Comparison of ENCODE assay signal across 8 mouse cellular contexts in the genomic region with DNA sequence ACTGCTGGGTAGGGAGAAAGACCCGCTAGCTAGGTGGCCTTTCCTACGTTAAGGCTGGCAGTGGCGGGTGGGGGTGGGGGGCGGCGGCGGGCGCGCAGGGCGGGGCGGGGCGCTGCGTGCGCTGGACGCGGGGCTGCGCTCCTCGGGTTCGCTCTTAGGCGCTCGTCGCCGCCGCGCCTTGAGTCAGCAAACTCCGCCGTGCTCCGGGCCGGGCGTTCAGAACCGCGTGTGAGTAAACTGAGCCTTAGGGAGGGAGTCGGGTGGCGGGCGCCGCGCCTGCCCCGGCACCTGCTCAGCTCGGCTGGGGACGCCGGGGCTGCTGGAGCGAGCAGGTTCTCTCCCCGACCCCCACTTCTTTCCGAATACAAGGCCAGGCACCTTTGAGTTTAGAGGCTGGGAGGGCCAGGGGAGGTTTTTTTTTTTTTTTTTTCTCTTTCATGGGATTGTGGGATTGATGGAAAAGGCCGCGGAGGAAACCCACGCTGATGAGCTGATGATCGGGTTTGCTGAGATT. TPM values are rescaled to one million over a fixed set of nuclear protein-coding genes. Genes with fewer than 3 reads are reported as not detected.
DNase-seq lines count a peak whose midpoint lies in the region; ATAC-seq and TF ChIP-seq lines count a peak whose summit lies in the region.

Gene Snx10, plus strand, starts transcription at position 95 of the 514 bp plus-strand sequence.

- no peak for TF ChIP-seq CTCF in heart, adult 2 months (IDR thresholded peaks at IDR 0.05)

- peak; percentile 59 for DNase-seq in 416B (ENCODE audit: low read depth)
- no peak for DNase-seq in adrenal gland, adult 8-10 months
- DNase-seq in heart, adult 2 months: peak; percentile 73 to 74
- peak; percentile 64 for DNase-seq in neural tube, embryonic 10.5 days (ENCODE audit: extremely low spot score, low spot score)
- peak; percentile 15 to 20 for DNase-seq in thymus, adult 18-20 months

- no peak for TF ChIP-seq EP300 in heart, adult 2 months (IDR thresholded peaks at IDR 0.05; ENCODE audit: insufficient read depth, low read depth, low read length)

- H3K27me3 ChIP-seq in embryonic facial prominence, embryonic 13.5 days: no peaks in the 10 kb centered on the region
- H3K27me3 ChIP-seq in heart, adult 2 months (ENCODE audit: control insufficient read depth, insufficient read depth, low read length): no peaks in the 10 kb centered on the region
- H3K27me3 ChIP-seq in kidney, embryonic 16.5 days (ENCODE audit: insufficient read depth, low read length): no peaks in the 10 kb centered on the region
- H3K27me3 ChIP-seq in liver, embryonic 12.5 days (replicated peaks): peaks cover 29% of the 10 kb centered on the region

- intact Hi-C loops in heart, adult 2 months (cut with DNase I): no loop called here

- H3K9me3 ChIP-seq in embryonic facial prominence, embryonic 13.5 days: no peaks in the 10 kb centered on the region
- H3K9me3 ChIP-seq in kidney, embryonic 16.5 days (ENCODE audit: low read length): no peaks in the 10 kb centered on the region
- H3K9me3 ChIP-seq in liver, embryonic 12.5 days (replicated peaks): no peaks in the 10 kb centered on the region

- peak within 1 kb of the TSS; percentile 66 for H3K4me3 ChIP-seq in embryonic facial prominence, embryonic 13.5 days
- H3K4me3 ChIP-seq in heart, adult 2 months: peak within 1 kb of the TSS; percentile 78
- peak within 1 kb of the TSS; percentile 75 for H3K4me3 ChIP-seq in kidney, embryonic 16.5 days (ENCODE audit: low read length)
- peak within 1 kb of the TSS; percentile 58 for H3K4me3 ChIP-seq in liver, embryonic 12.5 days

- peak within 1 kb of the TSS; percentile 84 for H3K4me2 ChIP-seq in embryonic facial prominence, embryonic 13.5 days
- H3K4me2 ChIP-seq in kidney, embryonic 16.5 days (replicated peaks; ENCODE audit: low read depth, low read length): peak within 1 kb of the TSS; percentile 96
- H3K4me2 ChIP-seq in liver, embryonic 12.5 days: peak within 1 kb of the TSS; percentile 72

- H3K4me1 ChIP-seq in embryonic facial prominence, embryonic 13.5 days: peaks cover 7% of the 10 kb centered on the region
- H3K4me1 ChIP-seq in heart, adult 2 months (ENCODE audit: control insufficient read depth, insufficient read depth, low read length): peaks cover 3% of the 10 kb centered on the region
- peaks cover 10% of the 10 kb centered on the region for H3K4me1 ChIP-seq in kidney, embryonic 16.5 days (ENCODE audit: insufficient read depth, low read length)
- H3K4me1 ChIP-seq in liver, embryonic 12.5 days: peaks cover 14% of the 10 kb centered on the region; the same call in 1 of the 2 replicates

- WGBS in embryonic facial prominence, embryonic 13.5 days: under 1% methylated on average over 47 of the region's 47 CpGs
- 1% methylated on average over 47 of the region's 47 CpGs for WGBS in heart, adult 2 months
- under 1% methylated on average over 31 of the region's 47 CpGs for WGBS in kidney, embryonic 16.5 days
- WGBS in liver, embryonic 12.5 days (ENCODE audit: insufficient replicate concordance): under 1% methylated on average over 47 of the region's 47 CpGs

- no peaks in the 10 kb centered on the region for H3K36me3 ChIP-seq in embryonic facial prominence, embryonic 13.5 days
- H3K36me3 ChIP-seq in heart, adult 2 months (ENCODE audit: control insufficient read depth, insufficient read depth, low read length): no peaks in the 10 kb centered on the region
- no peaks in the 10 kb centered on the region for H3K36me3 ChIP-seq in kidney, embryonic 16.5 days (ENCODE audit: insufficient read depth, low read length)
- no peaks in the 10 kb centered on the region for H3K36me3 ChIP-seq in liver, embryonic 12.5 days

- ATAC-seq in embryonic facial prominence, embryonic 13.5 days (ENCODE audit: insufficient number of reproducible peaks, insufficient read depth, low FRiP score, low TSS enrichment, low read depth): no peak
- peak; percentile 67; the same call in 1 of the 2 replicates for ATAC-seq in kidney, embryonic 16.5 days (ENCODE audit: low FRiP score, low TSS enrichment)
- ATAC-seq in liver, embryonic 12.5 days: no peak

- no peaks in the 10 kb centered on the region for H3K79me2 ChIP-seq in heart, adult 2 months (replicated peaks; ENCODE audit: control insufficient read depth, insufficient read depth, low read length)

- peak within 1 kb of the TSS; percentile 7; the same call in 1 of the 2 replicates for H3K27ac ChIP-seq in embryonic facial prominence, embryonic 13.5 days
- H3K27ac ChIP-seq in heart, adult 2 months: peak within 1 kb of the TSS; percentile 77
- 0 out of 2 replicates have a peak within 1 kb of the TSS, but pooled peaks have one; percentile 34 for H3K27ac ChIP-seq in kidney, embryonic 16.5 days (ENCODE audit: low read length)
- H3K27ac ChIP-seq in liver, embryonic 12.5 days: no peak within 1 kb of the TSS

- TF ChIP-seq POLR2A in heart, adult 2 months (IDR thresholded peaks at IDR 0.05; ENCODE audit: insufficient read depth, low read depth, low read length): no peak

- peak within 1 kb of the TSS; percentile 79 for H3K9ac ChIP-seq in embryonic facial prominence, embryonic 13.5 days
- H3K9ac ChIP-seq in heart, adult 2 months (ENCODE audit: low read depth, low read length): peak within 1 kb of the TSS; percentile 92
- H3K9ac ChIP-seq in kidney, embryonic 16.5 days (replicated peaks; ENCODE audit: low read length): peak within 1 kb of the TSS; percentile 79
- H3K9ac ChIP-seq in liver, embryonic 12.5 days: peak within 1 kb of the TSS; percentile 55

RNA-seq across cellular contexts. Expression of gene Snx10, which starts in this region (rescaled TPM):
- total RNA-seq in adrenal gland, adult 8-10 months (2022): 10 to 100 TPM; 16.9 to 27.5 (median 24.6) TPM
- polyA plus RNA-seq in embryonic facial prominence, embryonic 13.5 days (2015; fragmentation: Nextera tagmentation; extraction: Ambion mirVana): 13.0 and 14.2 TPM in 2 replicates
- total RNA-seq in heart, adult 2 months (2021): 10 to 100 TPM; 10.8 to 11.4 TPM
- polyA plus RNA-seq in heart, adult 2 months (2012; rRNA removed): 3.9 and 6.5 TPM in 2 replicates
- 16.1 and 16.7 TPM in 2 replicates for polyA plus RNA-seq in kidney, embryonic 16.5 days (2015; fragmentation: Nextera tagmentation; extraction: Ambion mirVana)
- polyA plus RNA-seq in liver, embryonic 12.5 days (2016; fragmentation: Nextera tagmentation; extraction: Ambion mirVana): 5.2 and 5.4 TPM in 2 replicates
